Comparison of ENCODE assay signal across 8 mouse cellular contexts in the genomic region with DNA sequence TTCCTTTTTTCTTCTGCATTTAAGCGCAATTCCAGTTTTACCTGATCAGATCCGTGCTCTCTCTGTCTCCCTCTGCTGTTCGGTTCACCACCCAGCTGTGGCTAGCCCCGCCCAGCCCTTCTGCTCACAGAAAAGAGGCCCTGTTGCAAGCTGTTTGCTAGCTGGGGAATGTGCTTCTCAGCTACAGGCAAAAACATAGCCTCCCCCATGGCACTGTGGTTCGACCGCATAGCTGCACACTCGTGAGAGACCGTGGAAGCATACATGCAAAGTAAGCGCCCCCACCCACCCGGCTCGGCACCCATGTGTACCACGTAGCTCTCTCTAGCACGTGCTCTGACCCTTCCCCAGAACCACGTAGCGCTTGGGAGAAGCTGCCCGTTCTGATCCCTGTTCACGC. TPM values are rescaled to one million over a fixed set of nuclear protein-coding genes. Genes with fewer than 3 reads are reported as not detected.
DNase-seq lines count a peak whose midpoint lies in the region; ATAC-seq and TF ChIP-seq lines count a peak whose summit lies in the region.

No protein-coding gene starts in this region.

- 45% methylated on average over 17 of the region's 17 CpGs for WGBS in embryonic facial prominence, embryonic 12.5 days
- WGBS in heart, embryonic 13.5 days = 39% methylated on average over 17 of the region's 17 CpGs
- 39% methylated on average over 17 of the region's 17 CpGs for WGBS in kidney, embryonic 16.5 days
- 35% methylated on average over 17 of the region's 17 CpGs for WGBS in midbrain, postnatal 0 days
- WGBS in stomach, embryonic 14.5 days = 35% methylated on average over 17 of the region's 17 CpGs

- peak overlapping the region; percentile 64; the same call in 1 of the 2 replicates for H3K27ac ChIP-seq in embryonic facial prominence, embryonic 12.5 days
- H3K27ac ChIP-seq in heart, embryonic 13.5 days (replicated peaks) = no peak overlapping the region
- peak overlapping the region; percentile 53 for H3K27ac ChIP-seq in kidney, embryonic 16.5 days (ENCODE audit: low read length)
- no peak overlapping the region for H3K27ac ChIP-seq in midbrain, postnatal 0 days (ENCODE audit: low read depth, low read length)
- peak overlapping the region; percentile 58; the same call in 1 of the 2 replicates for H3K27ac ChIP-seq in stomach, embryonic 14.5 days (ENCODE audit: low read length)

- peaks cover 23% of the 10 kb centered on the region; the same call in 1 of the 2 replicates for H3K4me1 ChIP-seq in embryonic facial prominence, embryonic 12.5 days
- peaks cover 29% of the 10 kb centered on the region for H3K4me1 ChIP-seq in heart, embryonic 13.5 days
- peaks cover 11% of the 10 kb centered on the region for H3K4me1 ChIP-seq in kidney, embryonic 16.5 days (ENCODE audit: insufficient read depth, low read length)
- no peaks in the 10 kb centered on the region for H3K4me1 ChIP-seq in midbrain, postnatal 0 days (ENCODE audit: insufficient read depth, low read length)
- peaks cover 18% of the 10 kb centered on the region for H3K4me1 ChIP-seq in stomach, embryonic 14.5 days (ENCODE audit: control insufficient read depth, insufficient read depth, low read length)

- TF ChIP-seq CTCF in midbrain, postnatal 0 days (IDR thresholded peaks at IDR 0.05) = peak; percentile 88

- H3K9ac ChIP-seq in embryonic facial prominence, embryonic 12.5 days = no peak overlapping the region
- peak overlapping the region; percentile 62 for H3K9ac ChIP-seq in heart, embryonic 13.5 days
- H3K9ac ChIP-seq in kidney, embryonic 16.5 days (replicated peaks; ENCODE audit: low read length) = peak overlapping the region; percentile 46; the same call in 1 of the 2 replicates
- H3K9ac ChIP-seq in midbrain, postnatal 0 days (replicated peaks; ENCODE audit: low read length, poor library complexity, severe bottlenecking) = no peak overlapping the region
- H3K9ac ChIP-seq in stomach, embryonic 14.5 days (replicated peaks; ENCODE audit: low read depth, low read length) = no peak overlapping the region

- peak; percentile 48 for ATAC-seq in CD4-positive, CD25-positive, alpha-beta regulatory T cell, adult 4 months
- no peak; the same call in 1 of the 2 replicates for ATAC-seq in embryonic facial prominence, embryonic 12.5 days (ENCODE audit: insufficient number of reproducible peaks, insufficient read depth, low FRiP score, low TSS enrichment)
- no peak for ATAC-seq in heart, embryonic 13.5 days (ENCODE audit: extremely low read depth, insufficient number of reproducible peaks, low FRiP score, low TSS enrichment)
- peak; percentile 72 for ATAC-seq in kidney, embryonic 16.5 days (ENCODE audit: low FRiP score, low TSS enrichment)
- no peak for ATAC-seq in midbrain, postnatal 0 days (ENCODE audit: low FRiP score)
- peak; percentile 77; the same call in 1 of the 2 replicates for ATAC-seq in stomach, embryonic 14.5 days (ENCODE audit: insufficient number of reproducible peaks, insufficient read depth, low FRiP score, low read depth)

- DNase-seq in adrenal gland, postnatal 36 days = peak; percentile 70 to 83
- peak; percentile 94 for DNase-seq in liver
- peak; percentile 82 for DNase-seq in midbrain, postnatal 0 days (ENCODE audit: low spot score)

- H3K27me3 ChIP-seq in embryonic facial prominence, embryonic 12.5 days = no peaks in the 10 kb centered on the region
- H3K27me3 ChIP-seq in heart, embryonic 13.5 days (replicated peaks) = no peaks in the 10 kb centered on the region
- no peaks in the 10 kb centered on the region for H3K27me3 ChIP-seq in kidney, embryonic 16.5 days (ENCODE audit: insufficient read depth, low read length)
- H3K27me3 ChIP-seq in midbrain, postnatal 0 days (ENCODE audit: insufficient read depth, low read length) = no peaks in the 10 kb centered on the region
- H3K27me3 ChIP-seq in stomach, embryonic 14.5 days (ENCODE audit: control insufficient read depth, insufficient read depth, low read length) = no peaks in the 10 kb centered on the region

- H3K4me2 ChIP-seq in embryonic facial prominence, embryonic 12.5 days (replicated peaks) = no peak overlapping the region; the same call in 1 of the 2 replicates
- peak overlapping the region; percentile 47 for H3K4me2 ChIP-seq in heart, embryonic 13.5 days
- H3K4me2 ChIP-seq in kidney, embryonic 16.5 days (replicated peaks; ENCODE audit: low read depth, low read length) = peak overlapping the region; percentile 32; the same call in 1 of the 2 replicates
- no peak overlapping the region for H3K4me2 ChIP-seq in midbrain, postnatal 0 days (ENCODE audit: low read depth, low read length, poor library complexity, severe bottlenecking)
- no peak overlapping the region; the same call in 1 of the 2 replicates for H3K4me2 ChIP-seq in stomach, embryonic 14.5 days (replicated peaks; ENCODE audit: low read depth, low read length)

- H3K9me3 ChIP-seq in embryonic facial prominence, embryonic 12.5 days = no peaks in the 10 kb centered on the region
- H3K9me3 ChIP-seq in heart, embryonic 13.5 days = no peaks in the 10 kb centered on the region
- H3K9me3 ChIP-seq in kidney, embryonic 16.5 days (ENCODE audit: low read length) = no peaks in the 10 kb centered on the region
- no peaks in the 10 kb centered on the region for H3K9me3 ChIP-seq in midbrain, postnatal 0 days (ENCODE audit: low read length)
- H3K9me3 ChIP-seq in stomach, embryonic 14.5 days (ENCODE audit: control insufficient read depth, low read depth, low read length) = no peaks in the 10 kb centered on the region

- no peaks in the 10 kb centered on the region for H3K36me3 ChIP-seq in embryonic facial prominence, embryonic 12.5 days
- no peaks in the 10 kb centered on the region for H3K36me3 ChIP-seq in heart, embryonic 13.5 days
- no peaks in the 10 kb centered on the region for H3K36me3 ChIP-seq in kidney, embryonic 16.5 days (ENCODE audit: insufficient read depth, low read length)
- H3K36me3 ChIP-seq in midbrain, postnatal 0 days (ENCODE audit: insufficient read depth, low read length) = no peaks in the 10 kb centered on the region
- no peaks in the 10 kb centered on the region for H3K36me3 ChIP-seq in stomach, embryonic 14.5 days (ENCODE audit: control insufficient read depth, insufficient read depth, low read length)

- no peak overlapping the region for H3K4me3 ChIP-seq in embryonic facial prominence, embryonic 12.5 days
- H3K4me3 ChIP-seq in heart, embryonic 13.5 days = no peak overlapping the region
- H3K4me3 ChIP-seq in kidney, embryonic 16.5 days (ENCODE audit: low read length) = no peak overlapping the region
- H3K4me3 ChIP-seq in midbrain, postnatal 0 days (ENCODE audit: low read depth, low read length) = no peak overlapping the region
- H3K4me3 ChIP-seq in stomach, embryonic 14.5 days (ENCODE audit: low read depth, low read length) = no peak overlapping the region

RNA-seq across cellular contexts. Expression of a gene that starts 8.9 kb away (rescaled TPM):
- polyA plus RNA-seq in CD4-positive, CD25-positive, alpha-beta regulatory T cell, adult 4 months (2017; shearing (Covaris generic)) = 10 to 100 TPM in 1 of 2 experiments, 1 to 10 TPM in 1; 5.4 to 11.3 TPM
- total RNA-seq in adrenal gland, postnatal 36 days (2021) = 100 to 1,000 TPM in 1 of 2 experiments, 10 to 100 TPM in 1; 42.9 to 150 TPM
- polyA plus RNA-seq in embryonic facial prominence, embryonic 12.5 days (2016; fragmentation: Nextera tagmentation; extraction: Ambion mirVana) = 45.7 and 47.8 TPM in 2 replicates
- 42.5 and 48.8 TPM in 2 replicates for polyA plus RNA-seq in heart, embryonic 13.5 days (2015; fragmentation: Nextera tagmentation; extraction: Ambion mirVana)
- polyA plus RNA-seq in kidney, embryonic 16.5 days (2015; fragmentation: Nextera tagmentation; extraction: Ambion mirVana) = 39.1 and 42.2 TPM in 2 replicates
- 34.9 and 36.6 TPM in 2 replicates for total RNA-seq in midbrain, postnatal 0 days (2014; rRNA removed)
- polyA plus RNA-seq in midbrain, postnatal 0 days (2015; fragmentation: Nextera tagmentation; extraction: Ambion mirVana) = 73.3 and 90.9 TPM in 2 replicates
- polyA plus RNA-seq in stomach, embryonic 14.5 days (2014; fragmentation: Nextera tagmentation; extraction: Ambion mirVana) = 40.1 and 42.5 TPM in 2 replicates

RNA-seq across cellular contexts. Expression of a gene that starts 20.5 kb away (rescaled TPM):
- polyA plus RNA-seq in CD4-positive, CD25-positive, alpha-beta regulatory T cell, adult 4 months (2017; shearing (Covaris generic)) = 10 to 100 TPM; 12.0 to 22.3 TPM
- total RNA-seq in adrenal gland, postnatal 36 days (2021) = 1 to 10 TPM; 6.7 to 7.2 TPM
- 1.2 TPM in 2 replicates for polyA plus RNA-seq in embryonic facial prominence, embryonic 12.5 days (2016; fragmentation: Nextera tagmentation; extraction: Ambion mirVana)
- 2.1 and 2.6 TPM in 2 replicates for polyA plus RNA-seq in heart, embryonic 13.5 days (2015; fragmentation: Nextera tagmentation; extraction: Ambion mirVana)
- 0.74 and 0.95 TPM in 2 replicates for polyA plus RNA-seq in kidney, embryonic 16.5 days (2015; fragmentation: Nextera tagmentation; extraction: Ambion mirVana)
- 1.1 and 2.3 TPM in 2 replicates for total RNA-seq in midbrain, postnatal 0 days (2014; rRNA removed)
- not detected in 2 replicates for polyA plus RNA-seq in midbrain, postnatal 0 days (2015; fragmentation: Nextera tagmentation; extraction: Ambion mirVana)
- 1.2 and 2.9 TPM in 2 replicates for polyA plus RNA-seq in stomach, embryonic 14.5 days (2014; fragmentation: Nextera tagmentation; extraction: Ambion mirVana)

RNA-seq across cellular contexts. Expression of a gene that starts 38.4 kb away (rescaled TPM):
- not detected for polyA plus RNA-seq in CD4-positive, CD25-positive, alpha-beta regulatory T cell, adult 4 months (2017; shearing (Covaris generic))
- 1 to 10 TPM in 1 of 2 experiments, under 1 TPM in 1; 0.26 to 4.1 TPM for total RNA-seq in adrenal gland, postnatal 36 days (2021)
- polyA plus RNA-seq in embryonic facial prominence, embryonic 12.5 days (2016; fragmentation: Nextera tagmentation; extraction: Ambion mirVana) = 0.11 and 0.18 TPM in 2 replicates
- 0.51 and 0.64 TPM in 2 replicates for polyA plus RNA-seq in heart, embryonic 13.5 days (2015; fragmentation: Nextera tagmentation; extraction: Ambion mirVana)
- 0.17 TPM in 1 of 2 replicates, not detected in the other for polyA plus RNA-seq in kidney, embryonic 16.5 days (2015; fragmentation: Nextera tagmentation; extraction: Ambion mirVana)
- 0.76 and 0.82 TPM in 2 replicates for total RNA-seq in midbrain, postnatal 0 days (2014; rRNA removed)
- polyA plus RNA-seq in midbrain, postnatal 0 days (2015; fragmentation: Nextera tagmentation; extraction: Ambion mirVana) = 0.89 and 0.93 TPM in 2 replicates
- polyA plus RNA-seq in stomach, embryonic 14.5 days (2014; fragmentation: Nextera tagmentation; extraction: Ambion mirVana) = 0.12 TPM in 1 of 2 replicates, not detected in the other

RNA-seq across cellular contexts. Expression of a gene that starts 52.9 kb away (rescaled TPM):
- polyA plus RNA-seq in CD4-positive, CD25-positive, alpha-beta regulatory T cell, adult 4 months (2017; shearing (Covaris generic)) = under 1 TPM in 1 of 2 experiments, not detected in 1; 0.59 TPM
- not detected for total RNA-seq in adrenal gland, postnatal 36 days (2021)
- 29.6 and 37.3 TPM in 2 replicates for polyA plus RNA-seq in embryonic facial prominence, embryonic 12.5 days (2016; fragmentation: Nextera tagmentation; extraction: Ambion mirVana)
- 0.31 and 0.45 TPM in 2 replicates for polyA plus RNA-seq in heart, embryonic 13.5 days (2015; fragmentation: Nextera tagmentation; extraction: Ambion mirVana)
- polyA plus RNA-seq in kidney, embryonic 16.5 days (2015; fragmentation: Nextera tagmentation; extraction: Ambion mirVana) = 17.2 and 20.1 TPM in 2 replicates
- 111 and 115 TPM in 2 replicates for total RNA-seq in midbrain, postnatal 0 days (2014; rRNA removed)
- polyA plus RNA-seq in midbrain, postnatal 0 days (2015; fragmentation: Nextera tagmentation; extraction: Ambion mirVana) = 165 and 180 TPM in 2 replicates
- 0.91 and 1.1 TPM in 2 replicates for polyA plus RNA-seq in stomach, embryonic 14.5 days (2014; fragmentation: Nextera tagmentation; extraction: Ambion mirVana)

RNA-seq across cellular contexts. Expression of a gene that starts 56.1 kb away (rescaled TPM):
- polyA plus RNA-seq in CD4-positive, CD25-positive, alpha-beta regulatory T cell, adult 4 months (2017; shearing (Covaris generic)) = 10 to 100 TPM; 40.8 to 61.1 TPM
- total RNA-seq in adrenal gland, postnatal 36 days (2021) = 10 to 100 TPM; 24.1 to 35.9 TPM
- 56.0 and 62.2 TPM in 2 replicates for polyA plus RNA-seq in embryonic facial prominence, embryonic 12.5 days (2016; fragmentation: Nextera tagmentation; extraction: Ambion mirVana)
- polyA plus RNA-seq in heart, embryonic 13.5 days (2015; fragmentation: Nextera tagmentation; extraction: Ambion mirVana) = 40.6 and 42.6 TPM in 2 replicates
- 51.9 and 53.8 TPM in 2 replicates for polyA plus RNA-seq in kidney, embryonic 16.5 days (2015; fragmentation: Nextera tagmentation; extraction: Ambion mirVana)
- total RNA-seq in midbrain, postnatal 0 days (2014; rRNA removed) = 36.7 and 39.8 TPM in 2 replicates
- 27.3 and 28.8 TPM in 2 replicates for polyA plus RNA-seq in midbrain, postnatal 0 days (2015; fragmentation: Nextera tagmentation; extraction: Ambion mirVana)
- 48.3 and 50.4 TPM in 2 replicates for polyA plus RNA-seq in stomach, embryonic 14.5 days (2014; fragmentation: Nextera tagmentation; extraction: Ambion mirVana)

Comparison
In these comparisons a context has a peak if more than half of its experiments do, and no peak if none do; other contexts are left out.
1. ATAC-seq: peak in CD4-positive, CD25-positive, alpha-beta regulatory T cell, adult 4 months (single experiment), kidney, embryonic 16.5 days (single experiment) and stomach, embryonic 14.5 days (single experiment); none in embryonic facial prominence, embryonic 12.5 days (single experiment), heart, embryonic 13.5 days (single experiment) and midbrain, postnatal 0 days (single experiment).
2. H3K27ac ChIP-seq: peak in embryonic facial prominence, embryonic 12.5 days (single experiment), kidney, embryonic 16.5 days (single experiment) and stomach, embryonic 14.5 days (single experiment); none in heart, embryonic 13.5 days (single experiment) and midbrain, postnatal 0 days (single experiment).
3. H3K4me2 ChIP-seq: peak in heart, embryonic 13.5 days (single experiment) and kidney, embryonic 16.5 days (single experiment); none in embryonic facial prominence, embryonic 12.5 days (single experiment), midbrain, postnatal 0 days (single experiment) and stomach, embryonic 14.5 days (single experiment).
4. H3K9ac ChIP-seq: peak in heart, embryonic 13.5 days (single experiment) and kidney, embryonic 16.5 days (single experiment); none in embryonic facial prominence, embryonic 12.5 days (single experiment), midbrain, postnatal 0 days (single experiment) and stomach, embryonic 14.5 days (single experiment).
5. Peak in every context shown above with its lines, with median percentiles within 50 percentile points of each other: DNase-seq.